In the genomic region with DNA sequence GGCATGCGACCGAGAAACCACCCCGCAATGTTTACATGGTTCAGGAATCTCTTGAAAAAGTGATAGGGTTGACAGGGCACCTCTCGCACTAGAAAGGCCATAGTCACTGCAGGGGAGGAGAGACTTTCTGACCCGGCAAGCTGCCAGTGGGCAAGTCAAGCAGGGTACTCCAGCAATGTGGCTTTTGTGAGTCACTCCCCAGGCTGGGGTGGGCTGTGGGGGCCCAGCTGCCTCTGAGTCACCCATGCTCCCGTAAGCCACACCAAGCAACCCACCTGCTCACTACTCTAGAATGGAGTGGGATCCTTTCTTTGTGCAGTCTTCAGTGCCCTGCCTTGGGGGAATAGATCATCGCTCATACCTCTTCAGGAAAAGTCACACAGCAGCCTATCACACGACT, we compare ENCODE assay signal across 17 mouse cellular contexts. TPM values are rescaled to one million over a fixed set of nuclear protein-coding genes. Genes with fewer than 3 reads are reported as not detected.
DNase-seq lines count a peak whose midpoint lies in the region; ATAC-seq lines count a peak whose summit lies in the region.
"Had no signal": no experiment of that assay in that cellular context is flagged by ENCODE, and none has a peak within 500 bp of the region (broad histone marks: within the 10 kb centered on the region; RNA-seq: fewer than 3 reads in every experiment).

No protein-coding gene starts in this region.

- ATAC-seq in megakaryocyte-erythroid progenitor cell, adult 5-6 weeks (replicated peaks; ENCODE audit: low FRiP score, low TSS enrichment, poor library complexity, severe bottlenecking) = no peak
- ATAC-seq: forebrain, embryonic 13.5 days; intestine, embryonic 15.5 days had no signal

- peak; percentile 32 to 33 for DNase-seq in adrenal gland, postnatal 36 days
- no peak for DNase-seq in adrenal gland, adult 18-20 months (ENCODE audit: low spot score in 2 of 2)
- DNase-seq in kidney, postnatal 4 days = peak; percentile 21 to 46
- no peak for DNase-seq in kidney, adult 11 months
- DNase-seq in 3134 (ENCODE audit: extremely low read depth, insufficient read length, low spot score) = peak; percentile 13
- DNase-seq in brain, adult 2 months (ENCODE audit: low read depth, low spot score) = peak; percentile 41
- DNase-seq in cerebellum, postnatal 4 days (ENCODE audit: low spot score in 2 of 2) = no peak
- DNase-seq: adrenal gland, postnatal 14 days; B cell, adult 2 months; cerebellum, adult 8-10 months; gastrocnemius, postnatal 10 days; heart, adult 18-20 months; lung, postnatal 10 days; midbrain, embryonic 14.5 days had no signal

RNA-seq across cellular contexts. Expression of gene Srd5a1, which starts 17.8 kb away (rescaled TPM):
- total RNA-seq in adrenal gland, postnatal 36 days (2021) = 10 to 100 TPM in 1 of 2 experiments, 1 to 10 TPM in 1; 8.2 to 23.2 TPM
- 10 to 100 TPM in 1 of 2 experiments, 1 to 10 TPM in 1; 3.2 to 12.1 TPM for total RNA-seq in adrenal gland, adult 18-20 months (2021)
- total RNA-seq in megakaryocyte-erythroid progenitor cell, adult 5-6 weeks (2014; fragmentation: Nextera tagmentation) = 3.8 and 4.7 TPM in 2 replicates
- total RNA-seq in megakaryocyte-erythroid progenitor cell, adult 5-6 weeks (2017) = 2.6 and 3.0 TPM in 2 replicates

RNA-seq across cellular contexts. Expression of gene Tent4a, which starts 59.0 kb away (rescaled TPM):
- total RNA-seq in adrenal gland, postnatal 36 days (2021) = 10 to 100 TPM; 23.2 to 25.3 TPM
- total RNA-seq in adrenal gland, adult 18-20 months (2021) = 10 to 100 TPM; 17.5 to 20.9 TPM
- 19.5 and 24.2 TPM in 2 replicates for total RNA-seq in megakaryocyte-erythroid progenitor cell, adult 5-6 weeks (2014; fragmentation: Nextera tagmentation)
- total RNA-seq in megakaryocyte-erythroid progenitor cell, adult 5-6 weeks (2017) = 13.5 and 14.0 TPM in 2 replicates

RNA-seq across cellular contexts. Expression of gene Nsun2, which starts 59.9 kb away (rescaled TPM):
- total RNA-seq in adrenal gland, postnatal 36 days (2021) = 10 to 100 TPM; 83.1 to 94.4 TPM
- 10 to 100 TPM; 77.3 to 85.7 TPM for total RNA-seq in adrenal gland, adult 18-20 months (2021)
- total RNA-seq in megakaryocyte-erythroid progenitor cell, adult 5-6 weeks (2014; fragmentation: Nextera tagmentation) = 194 and 202 TPM in 2 replicates
- 324 and 335 TPM in 2 replicates for total RNA-seq in megakaryocyte-erythroid progenitor cell, adult 5-6 weeks (2017)

Comparison
In these comparisons a context has a peak if more than half of its experiments do, and no peak if none do; other contexts are left out.
1. DNase-seq: peak in adrenal gland, postnatal 36 days (2 of 2), kidney, postnatal 4 days (2 of 2), 3134 (single experiment) and brain, adult 2 months (single experiment); none in adrenal gland, adult 18-20 months (0 of 2), kidney, adult 11 months (single experiment) and cerebellum, postnatal 4 days (0 of 2).